Mouse (Mus musculus) myocyte (in vitro differentiated cells): Measurements from ENCODE around the gene Eps8.

Experiments used
- CEBPB ChIP-seq: IDR thresholded peaks from 2 replicates; pipeline ENCODE4 v1.6.1; 2011; ENCODE audit warnings: mild to moderate bottlenecking, moderate library complexity; ENCODE audit not compliant: poor library complexity, insufficient read depth, severe bottlenecking
- MAX ChIP-seq: IDR thresholded peaks from one replicate; pipeline ENCODE4 v1.6.1; 2011; ENCODE audit warnings: low read depth, mild to moderate bottlenecking, control low read depth
- POLR2A ChIP-seq: IDR thresholded peaks from one replicate; pipeline ENCODE4 v1.6.1; 2011; ENCODE audit warnings: low read depth, mild to moderate bottlenecking, control low read depth, moderate library complexity; ENCODE audit not compliant: insufficient read length
- TCF12 ChIP-seq: IDR thresholded peaks from one replicate; pipeline ENCODE4 v1.6.1; 2011; ENCODE audit warnings: mild to moderate bottlenecking, control low read depth; ENCODE audit not compliant: poor library complexity, insufficient read depth, severe bottlenecking
- TCF3 ChIP-seq: IDR thresholded peaks from one replicate; pipeline ENCODE4 v1.6.1; 2011; ENCODE audit warnings: low read depth, control low read depth; ENCODE audit not compliant: insufficient read length
- USF1 ChIP-seq: IDR thresholded peaks from one replicate; pipeline ENCODE4 v1.6.1; 2011; ENCODE audit warnings: low read depth, mild to moderate bottlenecking, control low read depth, moderate library complexity

DNA sequence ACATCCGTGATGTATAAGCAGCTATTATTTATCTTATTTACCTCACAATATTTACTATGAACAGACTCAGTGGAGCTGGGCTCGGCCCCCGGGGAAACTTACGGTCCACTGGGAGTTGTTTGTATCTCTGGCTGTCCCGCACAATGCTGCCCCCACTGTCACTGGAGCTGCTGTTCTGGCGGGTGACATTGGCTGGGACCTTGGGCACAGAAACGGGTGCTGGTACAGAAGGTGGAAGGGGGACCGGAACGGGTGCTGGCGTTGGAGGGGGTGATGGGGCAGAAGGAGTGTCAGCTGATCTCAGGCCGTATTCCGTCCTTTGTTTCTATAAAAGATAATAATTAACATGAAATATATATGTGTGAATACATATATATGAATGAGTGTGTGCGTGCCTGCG, 164.6 kb downstream of the Eps8 start:
- TF ChIP-seq CEBPB = no peak
- TF ChIP-seq MAX = no peak
- no peak for TF ChIP-seq USF1
- TF ChIP-seq POLR2A = no peak
- TF ChIP-seq TCF3 = no peak
- no peak for TF ChIP-seq TCF12
